Mouse (Mus musculus): ENCODE measurements around the gene Serpinf2. TPM values are rescaled to one million over a fixed set of nuclear protein-coding genes. Genes with fewer than 3 reads are reported as not detected.

Serpinf2 gene
- polyA plus RNA-seq, 1 experiment = 0.42 TPM

GRCm38 (mm10) chr11:75455041-75455736 lies 15.8 kb upstream of the Serpinf2 start:
- Histone ChIP-seq H3K4me1 (ENCODE audit: control insufficient read depth) (peaks cover 93% of the 10 kb centered on the region), H3K36me3 (ENCODE audit: control insufficient read depth) (peaks cover 43% of the 10 kb centered on the region), H3K4me3 (replicated peaks) (peak overlapping the region; percentile 70), H3K9me3 (ENCODE audit: control insufficient read depth, low read length) (peaks cover 32% of the 10 kb centered on the region), H3K27me3 (ENCODE audit: control insufficient read depth) (no peaks in the 10 kb centered on the region)
- TF ChIP-seq GATA1 (IDR thresholded peaks at IDR 0.05; ENCODE audit: low read length) = no peak
- TF ChIP-seq TAL1 (IDR thresholded peaks at IDR 0.05; ENCODE audit: low read length) = no peak

- H3K9me3 ChIP-seq (ENCODE audit: control insufficient read depth, low read length) = peaks cover 32% of the 10 kb centered on the region
- peak within 1 kb of the TSS; percentile 70 for H3K4me3 ChIP-seq (replicated peaks)
- TF ChIP-seq GATA1 (IDR thresholded peaks at IDR 0.05; ENCODE audit: low read length) (no peak), TAL1 (IDR thresholded peaks at IDR 0.05; ENCODE audit: low read length) (no peak)
- peaks cover 93% of the 10 kb centered on the region for H3K4me1 ChIP-seq (ENCODE audit: control insufficient read depth)
- no peaks in the 10 kb centered on the region for H3K27me3 ChIP-seq (ENCODE audit: control insufficient read depth)
- peaks cover 48% of the 10 kb centered on the region for H3K36me3 ChIP-seq (ENCODE audit: control insufficient read depth)
Measured at GRCm38 (mm10) chr11:75453991-75454930, 14.9 kb upstream of the Serpinf2 start, which contains the start of gene Wdr81. Gene Wdr81, minus strand, starts transcription at chr11:75454717.

GRCm38 (mm10) chr11:75452812-75453557 lies 13.6 kb upstream of the Serpinf2 start:
- H3K4me3 ChIP-seq (replicated peaks) = peak overlapping the region; percentile 70
- H3K27me3 ChIP-seq (ENCODE audit: control insufficient read depth) = no peaks in the 10 kb centered on the region
- peaks cover 93% of the 10 kb centered on the region for H3K4me1 ChIP-seq (ENCODE audit: control insufficient read depth)
- H3K9me3 ChIP-seq (ENCODE audit: control insufficient read depth, low read length) = peaks cover 32% of the 10 kb centered on the region
- TF ChIP-seq GATA1 (IDR thresholded peaks at IDR 0.05; ENCODE audit: low read length) = no peak
- no peak for TF ChIP-seq TAL1 (IDR thresholded peaks at IDR 0.05; ENCODE audit: low read length)
- H3K36me3 ChIP-seq (ENCODE audit: control insufficient read depth) = peaks cover 61% of the 10 kb centered on the region

GRCm38 (mm10) chr11:75452081-75452480 lies 12.7 kb upstream of the Serpinf2 start:
- peaks cover 70% of the 10 kb centered on the region for H3K36me3 ChIP-seq (ENCODE audit: control insufficient read depth)
- H3K4me1 ChIP-seq (ENCODE audit: control insufficient read depth) = peaks cover 95% of the 10 kb centered on the region
- peak overlapping the region; percentile 66 for H3K4me3 ChIP-seq (replicated peaks)
- no peaks in the 10 kb centered on the region for H3K27me3 ChIP-seq (ENCODE audit: control insufficient read depth)
- H3K9me3 ChIP-seq (ENCODE audit: control insufficient read depth, low read length) = peaks cover 32% of the 10 kb centered on the region
- TF ChIP-seq GATA1 (IDR thresholded peaks at IDR 0.05; ENCODE audit: low read length) = no peak
- no peak for TF ChIP-seq TAL1 (IDR thresholded peaks at IDR 0.05; ENCODE audit: low read length)

- H3K27me3 ChIP-seq (ENCODE audit: control insufficient read depth) = no peaks in the 10 kb centered on the region
- peaks cover 96% of the 10 kb centered on the region for H3K4me1 ChIP-seq (ENCODE audit: control insufficient read depth)
- TF ChIP-seq TAL1 (IDR thresholded peaks at IDR 0.05; ENCODE audit: low read length) (no peak), GATA1 (IDR thresholded peaks at IDR 0.05; ENCODE audit: low read length) (no peak)
- H3K9me3 ChIP-seq (ENCODE audit: control insufficient read depth, low read length) = peaks cover 32% of the 10 kb centered on the region
- H3K36me3 ChIP-seq (ENCODE audit: control insufficient read depth) = peaks cover 81% of the 10 kb centered on the region
- H3K4me3 ChIP-seq (replicated peaks) = peak overlapping the region; percentile 66
Measured at GRCm38 (mm10) chr11:75450936-75451335, 11.5 kb upstream of the Serpinf2 start.

GRCm38 (mm10) chr11:75450304-75450908 lies 11.0 kb upstream of the Serpinf2 start:
- Histone ChIP-seq H3K4me1 (ENCODE audit: control insufficient read depth) (peaks cover 97% of the 10 kb centered on the region), H3K27me3 (ENCODE audit: control insufficient read depth) (no peaks in the 10 kb centered on the region), H3K9me3 (ENCODE audit: control insufficient read depth, low read length) (peaks cover 32% of the 10 kb centered on the region), H3K4me3 (replicated peaks) (peak overlapping the region; percentile 66), H3K36me3 (ENCODE audit: control insufficient read depth) (peaks cover 87% of the 10 kb centered on the region)
- TF ChIP-seq TAL1 (IDR thresholded peaks at IDR 0.05; ENCODE audit: low read length) (peak; percentile 45; the same call in 2 of the 3 replicates), GATA1 (IDR thresholded peaks at IDR 0.05; ENCODE audit: low read length) (peak; percentile 72)

GRCm38 (mm10) chr11:75449695-75450094 lies 10.3 kb upstream of the Serpinf2 start:
- Histone ChIP-seq H3K4me1 (ENCODE audit: control insufficient read depth) (peaks cover 97% of the 10 kb centered on the region), H3K27me3 (ENCODE audit: control insufficient read depth) (no peaks in the 10 kb centered on the region), H3K9me3 (ENCODE audit: control insufficient read depth, low read length) (peaks cover 32% of the 10 kb centered on the region), H3K4me3 (replicated peaks) (peak overlapping the region; percentile 66), H3K36me3 (ENCODE audit: control insufficient read depth) (peaks cover 90% of the 10 kb centered on the region)
- TF ChIP-seq TAL1 (IDR thresholded peaks at IDR 0.05; ENCODE audit: low read length) (peak; percentile 51; the same call in 2 of the 3 replicates), GATA1 (IDR thresholded peaks at IDR 0.05; ENCODE audit: low read length) (peak; percentile 82)

- peaks cover 96% of the 10 kb centered on the region for H3K36me3 ChIP-seq (ENCODE audit: control insufficient read depth)
Measured at GRCm38 (mm10) chr11:75448575-75448974, 9.2 kb upstream of the Serpinf2 start.

More at GRCm38 (mm10) chr11:75448575-75448974, 9.2 kb upstream of the Serpinf2 start:
- Histone ChIP-seq H3K4me3 (replicated peaks) (peak overlapping the region; percentile 66), H3K27me3 (ENCODE audit: control insufficient read depth) (no peaks in the 10 kb centered on the region), H3K9me3 (ENCODE audit: control insufficient read depth, low read length) (peaks cover 28% of the 10 kb centered on the region), H3K4me1 (ENCODE audit: control insufficient read depth) (peaks cover 97% of the 10 kb centered on the region)
- TF ChIP-seq TAL1 (IDR thresholded peaks at IDR 0.05; ENCODE audit: low read length) (no peak), GATA1 (IDR thresholded peaks at IDR 0.05; ENCODE audit: low read length) (no peak)

All from erythroblast, embryonic 14.5 days (primary cell).